Mouse (Mus musculus) megakaryocyte progenitor cell, adult 5-6 weeks (primary cell): Measurements from ENCODE around the gene Scn11a. TPM values are rescaled to one million over a fixed set of nuclear protein-coding genes. Genes with fewer than 3 reads are reported as not detected.

Source experiments
- ATAC-seq: replicated peaks from 2 replicates; pipeline ENCODE4 v1.8.0; 2016; ENCODE audit warnings: mild to moderate bottlenecking, moderate TSS enrichment, inconsistent platforms; ENCODE audit not compliant: poor library complexity
- total RNA-seq, 2 experiments: library from RNA; stranded (forward) in 1 of 2; stranded (reverse) in 1 of 2; fragments of 157-497, 149-512 nt in 1 of 2; fragments of 200-1000 nt in 1 of 2; gene quantifications; 2 replicates each; pipeline versions ENCODE4 v1.2.3 to v1.2.4; 2015 to 2017

The Scn11a gene
- not detected in 2 replicates for total RNA-seq (2015)
- total RNA-seq (2017): not detected in 2 replicates

DNA sequence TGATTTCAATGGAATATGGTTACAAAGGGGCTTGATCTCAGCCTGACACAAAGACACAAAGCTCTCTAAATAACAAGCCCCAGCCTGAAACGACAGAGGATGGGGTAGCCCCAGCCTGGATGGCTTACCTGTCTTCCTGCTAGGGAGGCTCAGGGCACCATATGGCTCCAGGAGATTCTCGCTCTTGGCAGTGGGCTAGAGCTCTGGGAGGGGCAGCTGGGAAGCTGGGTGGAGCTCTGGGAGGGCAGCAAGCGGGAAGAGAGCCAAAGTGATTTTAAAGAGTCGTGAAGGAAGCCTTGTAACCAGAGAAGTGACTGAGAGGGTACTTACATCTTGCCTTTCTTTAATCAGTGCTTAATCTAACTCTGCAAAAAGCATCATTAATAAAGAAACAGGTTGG, at the start of gene Scn11a:
Gene Scn11a, minus strand, starts transcription at position 160 of the 400 bp plus-strand sequence.
- no peak for ATAC-seq

DNA sequence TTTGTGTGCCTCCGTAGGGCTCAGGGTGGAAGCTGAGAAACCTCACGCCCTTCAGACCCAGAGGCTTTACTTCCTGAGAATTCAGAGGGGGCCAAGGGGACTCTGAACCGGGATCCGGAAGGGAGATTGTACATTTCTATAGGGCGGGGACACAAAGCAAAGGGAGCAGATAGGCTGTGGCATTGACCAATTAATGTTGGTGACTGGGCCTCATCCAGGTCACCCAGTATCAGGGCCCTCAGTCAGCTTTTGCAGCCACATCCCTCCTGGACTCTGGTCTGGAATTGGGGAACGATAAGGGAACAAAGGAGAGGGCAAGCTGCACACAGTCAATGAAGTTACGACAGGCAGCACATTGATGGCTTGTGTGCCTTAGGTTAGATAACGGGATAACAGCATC, 28.9 kb upstream of the Scn11a start:
- ATAC-seq: no peak

DNA sequence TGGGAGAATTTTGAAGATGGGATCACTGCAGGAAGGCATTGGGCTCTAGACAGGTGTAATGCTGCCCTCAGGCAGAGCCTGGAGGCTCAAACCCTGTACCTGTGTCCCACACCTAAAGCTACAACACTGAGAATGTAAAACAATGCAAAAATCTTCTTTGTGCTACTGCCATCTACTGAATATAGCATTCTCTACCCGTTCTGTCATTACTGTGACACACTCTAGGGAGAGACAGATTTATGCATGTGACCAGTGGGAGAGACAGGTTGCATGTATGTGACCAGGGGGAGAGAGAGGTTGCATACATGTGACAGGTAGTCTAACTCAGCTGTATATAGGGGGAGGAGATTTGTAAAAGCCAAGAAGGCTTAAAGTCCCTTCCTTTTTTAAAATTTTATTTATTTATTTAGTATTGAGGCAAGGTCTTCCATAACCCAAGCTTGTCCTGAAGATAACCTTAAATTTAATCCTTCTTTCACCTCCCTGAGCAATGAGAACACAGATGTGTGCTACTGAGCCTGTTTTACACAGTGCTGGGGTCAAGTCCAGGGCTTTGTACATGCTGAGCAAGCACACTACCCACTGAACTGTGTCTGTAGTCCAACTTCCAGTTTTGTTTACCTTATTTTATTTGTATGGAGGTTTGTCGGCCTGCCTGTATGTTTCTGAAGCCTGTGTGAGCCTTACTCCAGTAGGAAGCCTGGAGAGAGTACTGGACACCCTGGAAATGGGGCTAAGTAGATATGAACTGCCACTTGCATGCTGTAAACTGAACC, 28.0 kb upstream of the Scn11a start:
- ATAC-seq: no peak

DNA sequence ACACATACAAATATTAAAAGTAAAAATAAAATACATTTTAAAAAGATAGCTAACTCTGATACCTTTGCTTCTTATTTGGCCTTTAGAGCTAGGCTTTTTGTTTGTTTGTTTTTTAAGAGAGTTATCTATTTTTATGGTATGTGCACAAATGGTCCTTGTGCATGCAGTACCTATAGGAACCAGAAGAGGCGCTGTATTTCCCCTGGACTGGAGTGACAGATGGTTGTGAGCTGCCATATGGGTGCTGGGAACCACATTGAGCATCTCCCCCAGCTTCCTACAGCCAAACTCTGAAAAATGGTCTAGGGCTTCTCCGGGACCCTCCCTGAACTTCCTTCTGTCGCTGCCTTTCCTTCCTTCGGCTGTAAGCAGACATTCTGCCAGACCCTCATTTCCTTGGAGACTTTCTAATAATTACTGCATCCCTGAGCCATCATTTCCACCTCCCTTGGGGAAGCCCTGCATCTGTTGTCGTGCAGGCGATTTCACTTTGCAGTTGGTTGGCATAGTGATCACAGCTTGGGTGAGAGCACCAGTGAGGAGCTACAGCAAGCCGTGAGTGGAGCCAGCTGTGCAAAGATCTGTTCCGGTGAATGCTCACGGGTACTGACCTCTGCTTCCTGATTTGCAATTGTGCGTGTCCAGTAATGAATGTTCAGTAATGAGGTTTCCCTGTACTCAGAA, 27.2 kb upstream of the Scn11a start:
- ATAC-seq: no peak

DNA sequence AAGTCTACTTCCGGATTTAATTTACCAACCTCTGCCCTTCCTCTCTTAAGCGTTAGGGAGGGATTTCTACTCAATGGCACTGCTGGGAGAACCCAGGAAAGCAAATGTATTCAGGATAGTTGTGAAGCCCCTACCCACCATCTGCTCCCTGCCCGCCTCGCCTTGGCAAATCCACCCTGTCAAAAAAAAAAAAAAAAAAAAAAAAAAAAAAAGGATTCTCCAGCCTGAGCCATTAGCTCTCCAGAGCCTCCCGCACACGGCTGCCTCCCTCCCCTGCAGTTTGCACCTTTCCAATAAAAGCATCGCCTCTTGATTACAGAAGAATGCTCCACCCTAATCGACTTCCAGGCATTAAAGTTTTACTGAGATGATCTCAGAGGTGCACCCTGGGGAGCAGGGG, 24.0 kb upstream of the Scn11a start:
- no peak for ATAC-seq

DNA sequence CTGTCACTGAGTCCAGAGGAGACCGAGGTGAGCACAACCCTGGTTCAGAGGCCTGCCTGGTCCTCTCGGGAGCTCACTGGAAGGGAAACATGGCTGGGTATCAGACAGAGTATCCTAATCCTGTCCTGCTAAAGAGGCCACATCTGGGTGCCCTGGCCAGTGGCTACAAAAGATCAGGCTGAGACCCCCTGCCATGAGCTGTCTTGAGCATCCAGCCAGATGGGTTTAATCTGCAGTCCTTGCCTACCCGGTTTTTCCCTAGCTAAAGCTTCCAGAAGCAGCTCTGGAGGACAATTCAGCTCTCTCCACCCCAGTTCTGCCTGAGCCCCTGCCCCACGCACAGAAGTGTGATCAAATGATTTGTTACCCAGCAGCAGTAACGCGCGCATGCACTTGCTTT, 23.4 kb upstream of the Scn11a start:
- no peak for ATAC-seq

DNA sequence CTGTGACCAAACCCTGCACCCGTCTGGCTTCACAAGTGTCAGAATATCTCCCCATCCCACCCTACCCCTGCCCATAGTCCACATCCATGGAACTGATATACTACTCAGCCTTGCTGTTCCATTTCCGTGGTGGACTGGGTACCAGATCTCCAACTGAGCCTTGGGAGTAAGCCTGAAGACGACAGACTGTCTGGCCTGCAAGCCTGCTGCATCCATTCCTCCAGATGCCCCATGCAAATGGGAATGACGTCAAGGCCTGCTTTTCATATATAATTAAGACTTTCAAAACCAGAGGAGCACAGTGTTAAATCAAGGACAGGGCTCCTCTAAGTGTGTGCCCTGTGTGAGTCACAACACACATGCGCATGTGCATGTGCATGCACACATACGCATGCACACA, 21.9 kb upstream of the Scn11a start:
- no peak for ATAC-seq

DNA sequence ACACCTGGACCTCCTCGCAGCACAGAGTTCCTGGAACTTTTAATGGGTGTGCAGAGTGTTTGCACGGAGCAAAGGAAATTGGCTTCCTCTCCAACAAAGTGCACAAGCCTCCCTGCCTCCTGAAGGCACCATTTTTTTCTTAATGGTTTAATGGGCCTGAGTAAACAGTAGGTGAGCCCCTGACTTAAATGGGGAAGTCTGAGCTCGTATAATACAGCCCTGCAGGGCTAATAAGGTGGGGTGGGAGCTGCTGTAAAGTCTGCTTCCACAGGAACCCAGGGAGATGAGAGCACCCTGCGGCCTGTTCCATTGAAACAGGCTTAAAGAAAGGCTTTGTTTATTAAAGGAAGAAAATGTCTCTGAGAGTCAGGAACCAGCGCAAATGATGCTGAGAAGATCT, 19.5 kb upstream of the Scn11a start:
- no peak for ATAC-seq

DNA sequence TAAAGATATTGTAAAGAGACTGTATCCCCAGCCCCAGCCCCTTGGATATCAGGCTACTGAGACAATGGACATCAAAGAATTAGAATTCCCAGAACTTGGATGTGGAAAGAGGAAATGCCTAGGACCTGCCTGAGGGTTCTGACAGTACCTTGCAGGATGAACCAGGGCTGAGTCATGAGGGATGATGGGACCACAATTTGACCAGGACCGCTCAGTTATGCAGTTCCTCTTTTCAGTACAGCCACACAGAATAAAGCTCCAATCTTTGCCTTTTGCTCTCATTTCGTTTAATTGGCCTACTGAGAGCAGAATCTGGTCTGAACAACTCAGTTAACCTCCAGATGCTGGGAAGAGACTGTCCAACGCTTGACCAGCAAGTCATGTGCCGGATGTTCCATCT, 18.3 kb upstream of the Scn11a start:
- ATAC-seq: peak; percentile 75

DNA sequence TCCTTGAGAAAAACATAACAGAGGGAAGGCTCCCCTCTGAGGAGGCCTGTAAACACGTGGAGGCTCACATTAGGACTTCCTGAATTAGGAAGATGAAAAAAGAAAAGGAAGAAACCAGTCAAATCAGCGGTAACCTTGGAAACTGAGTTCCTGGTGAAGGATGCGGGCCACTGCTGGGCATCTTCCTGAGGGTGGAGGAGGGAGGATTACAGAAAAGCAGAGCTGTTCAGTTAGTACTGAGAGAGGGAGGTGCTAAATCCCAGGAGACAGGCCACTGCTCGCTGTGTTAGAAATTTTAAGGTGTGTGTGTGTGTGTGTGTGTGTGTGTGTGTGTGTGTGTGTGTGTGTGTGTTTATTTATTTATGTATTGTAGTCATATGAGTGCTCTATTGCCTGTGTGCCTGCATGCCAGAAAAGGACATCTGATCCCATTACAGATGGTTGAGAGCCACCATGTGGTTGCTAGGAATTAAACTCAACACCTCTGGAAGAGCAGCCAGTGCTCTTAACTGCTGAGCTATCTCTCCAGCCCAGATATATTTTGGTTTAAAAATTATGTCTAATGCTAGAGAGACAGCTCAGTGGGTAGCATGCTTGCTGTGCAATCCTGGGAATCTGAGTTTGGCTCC, 17.4 kb upstream of the Scn11a start:
- ATAC-seq: no peak

DNA sequence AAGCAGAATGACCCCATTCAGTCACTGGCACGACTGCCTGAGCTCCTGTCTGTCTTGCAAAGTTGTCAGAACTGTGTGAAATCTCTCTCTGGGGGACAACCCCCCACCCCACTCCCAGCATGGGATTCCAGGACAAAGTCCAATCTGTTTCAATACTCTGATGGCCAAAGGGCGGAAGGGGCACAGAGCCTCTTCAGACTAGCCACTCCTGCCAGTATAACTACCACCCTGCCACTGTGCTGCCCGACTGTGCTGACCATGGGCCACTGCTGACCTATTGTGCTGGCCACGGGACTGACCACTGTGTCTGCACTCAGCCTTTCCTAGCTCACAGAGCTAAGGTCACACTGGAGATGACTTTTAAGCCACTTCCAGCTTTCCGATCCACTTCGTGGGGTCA, 16.8 kb upstream of the Scn11a start:
- ATAC-seq: no peak

DNA sequence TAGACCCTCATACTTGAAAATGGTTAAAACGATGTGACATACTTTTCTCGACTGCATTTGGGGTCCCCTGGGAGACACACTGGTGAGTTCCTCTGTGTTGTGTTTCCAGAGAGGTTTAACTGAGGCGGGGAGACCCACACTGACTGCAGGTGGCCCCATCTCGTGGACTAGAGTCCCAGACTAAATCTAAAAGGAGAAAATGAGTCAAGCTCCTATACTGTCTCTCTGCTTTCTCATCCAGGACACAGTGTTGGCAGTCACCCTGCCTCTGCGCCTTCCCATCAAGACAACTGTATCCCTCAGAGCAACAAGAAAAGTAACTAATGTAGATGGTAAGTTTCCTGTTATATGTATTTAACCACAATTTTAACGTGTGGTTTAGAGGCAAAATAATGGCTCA, 15.9 kb upstream of the Scn11a start:
- ATAC-seq: no peak

DNA sequence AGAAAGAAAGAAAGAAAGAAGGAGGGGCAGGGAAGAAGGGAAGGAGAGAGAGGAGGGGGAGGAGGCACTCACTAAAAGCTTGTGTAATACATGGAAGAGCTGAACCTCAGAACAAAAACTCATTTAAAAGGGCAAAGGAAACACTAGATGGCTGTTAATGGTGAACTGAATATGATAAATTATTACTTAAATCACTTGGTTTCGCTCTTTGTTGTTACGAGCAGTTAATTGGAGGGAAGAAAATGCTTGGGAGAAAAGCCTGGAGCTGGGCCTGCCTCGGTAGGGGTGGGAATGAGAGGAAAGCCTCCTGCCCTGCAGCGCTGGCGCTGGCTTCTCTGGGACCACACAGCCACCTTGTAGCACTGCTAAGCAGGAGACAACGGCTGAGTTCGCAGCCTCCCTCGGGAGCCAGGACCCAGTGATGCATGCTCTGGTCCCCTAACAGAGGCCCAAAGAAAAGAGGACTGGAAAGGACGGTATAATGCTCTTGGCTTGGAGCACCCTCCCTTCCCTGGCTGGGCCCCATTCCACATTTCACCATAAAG, 10.4 kb upstream of the Scn11a start:
- ATAC-seq: no peak

DNA sequence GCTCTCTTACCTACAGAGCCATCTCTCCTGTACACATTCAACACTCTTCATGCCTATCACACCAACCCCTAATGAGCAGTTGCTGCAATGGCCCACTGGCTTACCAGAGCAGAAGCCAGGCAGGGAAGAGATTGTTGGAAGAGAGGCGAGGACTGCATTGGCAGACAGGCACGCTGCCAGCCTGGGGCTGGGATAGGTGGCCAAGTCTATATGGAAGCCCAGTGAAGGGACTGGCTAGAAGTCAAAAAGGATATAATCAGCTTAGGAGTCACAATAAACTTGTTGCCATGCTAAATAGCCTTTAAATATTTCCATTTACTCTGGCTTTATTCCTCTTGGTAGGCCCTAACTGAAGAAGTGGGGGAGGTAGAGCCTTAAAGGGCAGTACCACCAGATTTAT, 5.7 kb upstream of the Scn11a start:
- no peak for ATAC-seq

DNA sequence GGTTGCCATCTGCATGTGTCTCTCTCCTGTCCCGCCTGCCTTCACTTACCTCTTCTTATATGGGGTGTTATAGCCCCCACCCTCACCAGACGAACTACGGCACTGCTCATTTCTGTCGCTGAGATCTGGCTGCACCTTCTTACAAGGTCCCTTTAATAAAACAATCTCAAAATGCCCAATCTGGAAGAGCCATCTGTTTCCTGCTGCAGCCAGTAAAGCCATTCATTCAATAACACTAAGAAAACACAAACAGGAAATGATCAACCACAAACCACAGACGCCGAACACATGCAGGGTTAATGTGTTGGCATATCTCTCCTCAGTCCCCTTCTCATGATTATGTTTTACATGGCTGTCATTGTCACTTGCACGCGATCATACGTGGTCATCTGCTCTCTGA, 1.5 kb downstream of the Scn11a start:
- ATAC-seq: peak; percentile 64

DNA sequence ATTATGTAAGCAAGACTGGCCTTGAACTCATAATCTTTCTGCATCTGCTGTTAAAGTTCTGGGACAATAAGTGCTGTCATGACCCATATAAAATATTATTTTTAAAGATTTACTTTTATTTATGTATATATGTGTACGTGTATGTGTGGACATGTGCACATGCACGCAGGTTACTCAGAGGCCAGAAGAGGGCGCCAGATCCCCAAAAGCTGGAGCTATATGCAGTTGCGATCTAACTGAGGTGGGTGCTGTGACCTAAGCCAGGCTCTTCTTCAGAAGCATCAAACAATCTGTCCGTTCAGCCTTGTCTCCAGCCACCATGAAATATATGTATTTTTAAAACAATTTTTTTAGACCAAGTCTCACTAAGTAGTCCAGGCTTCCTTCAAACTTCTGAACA, 11.6 kb downstream of the Scn11a start:
- ATAC-seq: no peak

DNA sequence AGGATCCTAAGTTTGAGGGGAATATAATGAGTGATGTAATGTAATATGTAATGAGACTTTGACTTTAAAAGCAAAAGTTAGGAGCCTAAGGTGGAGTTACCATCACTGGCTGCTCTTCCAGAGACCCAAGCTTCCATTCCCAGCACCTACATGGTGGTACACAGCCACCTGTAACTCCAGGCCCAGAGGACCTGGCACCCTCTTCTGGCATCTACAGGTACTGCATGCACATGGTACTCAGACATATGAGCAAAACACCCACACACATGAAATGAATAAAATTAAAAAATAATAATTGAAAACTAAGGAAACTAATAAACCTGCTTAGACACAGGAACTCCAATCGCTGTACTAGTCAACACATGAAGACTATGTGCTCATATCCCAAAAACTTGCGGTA, 18.8 kb downstream of the Scn11a start:
- peak; percentile 55; the same call in 1 of the 2 replicates for ATAC-seq

DNA sequence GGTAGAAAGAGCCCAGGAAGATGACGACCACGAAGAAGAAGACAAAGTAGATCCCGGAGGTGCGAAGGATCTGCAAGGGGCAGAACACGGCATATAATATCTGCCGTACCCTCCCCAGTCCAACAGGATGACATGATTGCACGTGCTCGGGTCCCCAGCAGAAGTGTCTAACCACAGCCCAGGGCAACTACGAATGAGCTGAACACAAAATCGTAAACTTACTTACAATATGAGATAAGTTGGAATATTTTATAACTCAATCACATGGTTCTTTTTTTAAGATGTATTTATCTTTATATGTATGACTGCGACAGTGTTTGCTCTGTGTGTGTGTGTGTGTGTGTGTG, 20.8 kb downstream of the Scn11a start:
- 0 out of 2 replicates have a peak, but pooled peaks have one; percentile 5 for ATAC-seq

DNA sequence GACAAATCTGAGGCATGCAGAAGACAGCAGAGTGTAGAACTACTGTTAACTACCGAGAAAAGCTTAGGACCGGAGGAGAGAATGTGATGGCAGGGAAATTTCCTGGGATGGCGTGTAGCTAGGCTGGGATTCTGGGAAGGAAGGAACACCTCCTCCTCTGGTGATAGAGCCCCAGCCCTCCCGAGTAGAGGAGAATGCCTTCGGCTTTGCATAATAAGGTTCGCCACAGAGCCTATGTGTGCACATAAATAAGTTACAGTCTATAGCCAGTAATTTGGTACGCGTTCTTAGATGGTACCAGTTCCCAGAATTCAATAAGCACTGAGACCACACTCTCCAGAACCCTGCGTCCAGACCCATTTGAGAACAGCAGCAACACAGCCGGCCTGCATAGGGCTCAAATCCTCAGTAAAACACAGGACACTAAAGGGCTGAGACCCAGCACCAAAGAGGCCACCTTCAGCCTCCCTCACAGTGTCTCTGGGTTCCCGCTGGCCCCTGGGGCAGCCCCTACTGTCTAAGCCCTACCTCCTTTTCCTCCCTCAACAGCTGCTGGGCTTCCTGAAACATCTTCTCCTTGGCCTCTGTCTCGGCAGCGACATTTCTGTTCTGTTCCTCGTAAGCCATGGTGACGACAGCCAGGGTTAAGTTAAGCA, 21.3 kb downstream of the Scn11a start:
- ATAC-seq: peak; percentile 49; the same call in 1 of the 2 replicates

DNA sequence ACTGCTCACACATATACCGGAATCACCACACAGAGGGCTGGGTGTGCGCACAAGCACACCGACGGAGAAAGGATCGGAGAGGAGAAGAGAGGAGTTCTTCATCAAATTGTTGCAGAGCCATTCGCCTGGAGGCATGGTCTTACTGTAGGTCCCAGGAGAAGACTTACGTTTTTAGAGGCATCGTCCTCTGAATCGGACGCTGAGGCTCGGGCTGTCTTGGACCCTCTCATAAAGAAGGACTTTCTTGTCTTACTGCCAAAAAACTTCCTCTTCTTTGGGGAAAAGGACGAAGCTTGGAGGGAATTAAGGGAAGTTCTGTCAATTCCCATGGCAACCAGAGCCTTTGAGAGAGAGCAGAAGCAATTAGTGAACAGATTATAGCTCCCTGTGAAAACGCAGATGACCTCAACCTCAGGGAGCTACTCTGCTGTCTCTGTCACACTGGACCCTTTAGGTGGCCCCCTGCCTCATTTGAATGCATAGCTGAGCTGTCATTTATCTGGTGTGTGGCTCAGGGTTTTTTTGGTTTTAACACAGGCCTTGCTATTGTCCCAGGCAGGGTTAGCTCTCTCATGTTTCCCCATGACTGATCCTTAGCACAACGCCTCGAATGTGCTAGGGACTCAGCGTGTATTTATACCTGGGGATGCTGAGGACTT, 22.0 kb downstream of the Scn11a start:
- no peak for ATAC-seq

DNA sequence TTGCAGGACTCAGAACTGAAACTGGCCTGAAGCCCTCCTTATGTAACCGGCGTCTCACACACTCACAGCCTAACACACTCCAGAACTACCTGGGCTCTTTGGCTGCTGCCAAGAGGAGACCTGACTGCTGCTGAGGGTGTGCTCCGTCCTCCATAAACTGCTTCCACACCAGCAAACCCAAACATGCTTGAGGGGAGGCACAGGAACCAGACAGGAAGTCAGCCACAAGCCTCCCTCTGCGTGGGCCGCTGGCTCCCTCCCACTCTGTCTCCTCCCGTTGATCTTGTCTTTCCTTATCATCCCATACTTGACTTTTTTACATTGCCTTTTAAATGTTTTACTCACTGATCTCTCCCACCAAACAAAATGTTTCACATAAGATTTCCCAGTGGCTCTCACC, 23.8 kb downstream of the Scn11a start:
- peak; percentile 21; the same call in 1 of the 2 replicates for ATAC-seq
